Comparison of ENCODE assay signal across 8 mouse cellular contexts in genomic region chr13:113917868-113918411, GRCm38 (mm10).
DNase-seq lines count a peak whose midpoint lies in the region; ATAC-seq lines count a peak whose summit lies in the region.
"Had no signal": no experiment of that assay in that cellular context is flagged by ENCODE, and none has a peak within 500 bp of the region (broad histone marks: within the 10 kb centered on the region; RNA-seq: fewer than 3 reads in every experiment).

No protein-coding gene starts in this region.

- peak; percentile 85 for ATAC-seq in hindbrain, embryonic 15.5 days (ENCODE audit: low FRiP score, low read depth)

- H3K27me3 ChIP-seq in hindbrain, embryonic 15.5 days: no peaks in the 10 kb centered on the region
- no peaks in the 10 kb centered on the region for H3K27me3 ChIP-seq in limb, embryonic 10.5 days (ENCODE audit: low read depth, poor library complexity, severe bottlenecking)

- peak overlapping the region; percentile 42 for H3K4me2 ChIP-seq in hindbrain, embryonic 15.5 days

- H3K9ac ChIP-seq in hindbrain, embryonic 15.5 days: no peak overlapping the region
- H3K9ac ChIP-seq: liver, embryonic 14.5 days had no signal

- H3K4me1 ChIP-seq in hindbrain, embryonic 15.5 days (replicated peaks): peaks cover 31% of the 10 kb centered on the region
- peaks cover 8% of the 10 kb centered on the region for H3K4me1 ChIP-seq in limb, embryonic 10.5 days

- no peaks in the 10 kb centered on the region for H3K36me3 ChIP-seq in hindbrain, embryonic 15.5 days
- H3K36me3 ChIP-seq in limb, embryonic 10.5 days: 0 out of 2 replicates have a peak, but pooled peaks cover 3% of the 10 kb centered on the region

- H3K4me3 ChIP-seq in hindbrain, embryonic 15.5 days: peak overlapping the region; percentile 4; the same call in 1 of the 2 replicates
- H3K4me3 ChIP-seq in limb, embryonic 10.5 days: no peak overlapping the region

- H3K9me3 ChIP-seq in hindbrain, embryonic 15.5 days: no peaks in the 10 kb centered on the region
- H3K9me3 ChIP-seq in limb, embryonic 10.5 days (replicated peaks): no peaks in the 10 kb centered on the region

- WGBS in hindbrain, embryonic 15.5 days: 19% methylated on average over 15 of the region's 15 CpGs
- WGBS in limb, embryonic 10.5 days: 85% methylated on average over 15 of the region's 15 CpGs

- peak; percentile 47 to 54 for DNase-seq in right cerebral cortex, postnatal 10 days (ENCODE audit: low spot score in 2 of 2)
- DNase-seq in right cerebral cortex, postnatal 25 days: no peak
- DNase-seq in embryo, embryonic 9.5 days (ENCODE audit: extremely low spot score): peak; percentile 53
- DNase-seq in retina, postnatal 1 day: peak; percentile 88
- no peak for DNase-seq in urinary bladder, adult 18-20 months (ENCODE audit: low spot score in 2 of 2)
- DNase-seq in limb, embryonic 10.5 days (ENCODE audit: low spot score): no peak

- peak overlapping the region; percentile 69 for H3K27ac ChIP-seq in hindbrain, embryonic 15.5 days (replicated peaks)
- no peak overlapping the region for H3K27ac ChIP-seq in limb, embryonic 10.5 days
- H3K27ac ChIP-seq: liver, embryonic 14.5 days had no signal

Comparison
In these comparisons a context has a peak if more than half of its experiments do, and no peak if none do; other contexts are left out.
1. DNase-seq: peak in right cerebral cortex, postnatal 10 days (2 of 2), embryo, embryonic 9.5 days (single experiment) and retina, postnatal 1 day (single experiment); none in right cerebral cortex, postnatal 25 days (single experiment), urinary bladder, adult 18-20 months (0 of 2) and limb, embryonic 10.5 days (single experiment).